Mouse (Mus musculus): ENCODE measurements at regions not wholly inside any gene's neighbourhood (a gene's known extent, or its start where the extent isn't known, plus 50 kb on each side); places are given as distances from the start of the nearest gene placed in this dataset.

DNA sequence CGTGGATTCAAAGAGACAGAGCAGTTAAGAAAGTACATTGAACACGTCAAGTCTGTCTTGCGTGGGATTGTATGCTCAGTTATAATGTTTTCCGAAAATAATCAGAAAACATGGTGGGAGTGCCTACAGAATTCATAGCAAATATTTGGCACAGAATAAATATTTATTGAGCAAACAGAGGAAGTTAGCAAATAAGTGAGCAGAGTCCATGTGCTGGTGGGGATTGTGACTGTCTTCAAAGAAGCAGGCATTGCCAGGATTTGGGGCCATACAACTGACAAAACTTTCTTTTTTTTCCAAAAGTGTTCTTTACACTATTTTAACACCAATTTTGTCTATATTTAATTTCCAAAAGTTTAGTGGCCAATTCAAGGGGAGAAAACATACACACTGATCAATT, 1729.8 kb downstream of the AI429214 start:
- DNase-seq: no peak

GRCm38 (mm10) chr8:38725257-38725656, 1731.9 kb downstream of the AI429214 start:
- DNase-seq: no peak

GRCm38 (mm10) chr8:38747134-38747533, 1753.7 kb downstream of the AI429214 start:
- DNase-seq: peak; percentile 18

- DNase-seq: no peak
These were observed 1773.3 kb downstream of the AI429214 start for GRCm38 (mm10) chr8:38766626-38767226.

- DNase-seq: no peak
These were observed 1819.1 kb downstream of the AI429214 start for GRCm38 (mm10) chr8:38812482-38812881.

- DNase-seq: peak; percentile 61
These were observed 1824.8 kb downstream of the AI429214 start for GRCm38 (mm10) chr8:38818163-38818562.

DNA sequence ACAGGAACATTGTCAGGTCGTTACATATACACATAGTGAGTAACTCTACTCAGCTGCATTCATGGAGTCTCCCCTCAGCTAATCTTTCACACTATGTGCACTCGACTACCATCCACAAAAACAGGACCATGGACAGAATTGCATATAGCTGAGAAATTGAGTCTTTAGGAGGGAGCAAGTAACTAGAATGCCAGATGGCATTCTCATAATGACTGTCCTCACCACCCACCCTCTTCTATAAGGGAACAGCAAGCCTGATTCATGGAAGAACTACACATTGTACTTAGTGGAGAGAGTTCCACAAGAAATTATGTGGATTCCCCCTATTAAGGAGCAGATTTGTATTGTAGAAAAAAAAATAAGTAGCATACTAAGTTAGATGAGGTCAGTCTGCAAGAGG, 1813.4 kb upstream of the Adam24 start:
- no peak for DNase-seq

- no peak for DNase-seq
These were observed 1807.5 kb upstream of the Adam24 start for GRCm38 (mm10) chr8:38867370-38867769.

All from retina, postnatal 1 day (tissue).